ENCODE assay signal across 8 mouse cellular contexts in genomic region chr7:137783954-137784353, GRCm38 (mm10).
A peak's percentile ranks its signal among the peaks of the same experiment; 100 is the strongest.
DNase-seq lines count a peak whose midpoint lies in the region; ATAC-seq lines count a peak whose summit lies in the region.

No protein-coding gene starts in this region.

- no peaks in the 10 kb centered on the region for H3K27me3 ChIP-seq in forebrain, embryonic 11.5 days (ENCODE audit: control insufficient read depth, insufficient read depth, low read length)
- no peaks in the 10 kb centered on the region for H3K27me3 ChIP-seq in forebrain, embryonic 13.5 days
- H3K27me3 ChIP-seq in neural tube, embryonic 15.5 days (replicated peaks) = no peaks in the 10 kb centered on the region

- H3K4me1 ChIP-seq in forebrain, embryonic 11.5 days (replicated peaks; ENCODE audit: control insufficient read depth, insufficient read depth, low read length) = no peaks in the 10 kb centered on the region
- no peaks in the 10 kb centered on the region for H3K4me1 ChIP-seq in forebrain, embryonic 13.5 days
- H3K4me1 ChIP-seq in neural tube, embryonic 15.5 days = no peaks in the 10 kb centered on the region

- no peak overlapping the region for H3K4me2 ChIP-seq in forebrain, embryonic 11.5 days (ENCODE audit: low read depth, low read length, severe bottlenecking)
- no peak overlapping the region for H3K4me2 ChIP-seq in forebrain, embryonic 13.5 days
- H3K4me2 ChIP-seq in neural tube, embryonic 15.5 days = no peak overlapping the region

- no peaks in the 10 kb centered on the region for H3K36me3 ChIP-seq in forebrain, embryonic 11.5 days (ENCODE audit: control insufficient read depth, insufficient read depth, low read length)
- no peaks in the 10 kb centered on the region for H3K36me3 ChIP-seq in forebrain, embryonic 13.5 days (ENCODE audit: poor library complexity, severe bottlenecking)
- H3K36me3 ChIP-seq in neural tube, embryonic 15.5 days = no peaks in the 10 kb centered on the region

- H3K4me3 ChIP-seq in forebrain, embryonic 11.5 days (ENCODE audit: low read depth, low read length) = no peak overlapping the region
- H3K4me3 ChIP-seq in forebrain, embryonic 13.5 days = no peak overlapping the region
- no peak overlapping the region for H3K4me3 ChIP-seq in neural tube, embryonic 15.5 days (replicated peaks)

- H3K9ac ChIP-seq in forebrain, embryonic 11.5 days (ENCODE audit: low read length) = no peak overlapping the region
- H3K9ac ChIP-seq in forebrain, embryonic 13.5 days = no peak overlapping the region
- H3K9ac ChIP-seq in neural tube, embryonic 15.5 days (replicated peaks) = no peak overlapping the region

- intact Hi-C loops in heart, postnatal 36 days (cut with DNase I) = loop anchor here (2.0 to 5.0 kb wide), 2 partner anchors 182 to 305 kb away; no protein-coding TSS in a partner anchor

- no peak for ATAC-seq in forebrain, embryonic 11.5 days (replicated peaks; ENCODE audit: low FRiP score)
- ATAC-seq in forebrain, embryonic 13.5 days = no peak
- no peak for ATAC-seq in neural tube, embryonic 15.5 days (ENCODE audit: low FRiP score)
- ATAC-seq in inflammation-experienced regulatory T-cells, adult 6 months = no peak

- peak; percentile 60 for DNase-seq in forebrain, embryonic 11.5 days (ENCODE audit: low spot score)
- DNase-seq in neural tube, embryonic 10.5 days (ENCODE audit: extremely low spot score, low spot score) = peak; percentile 56
- DNase-seq in adrenal gland, postnatal 14 days = peak; percentile 54
- peak; percentile 12 to 35 for DNase-seq in heart, postnatal 36 days
- DNase-seq in lung, postnatal 14 days = peak; percentile 49

- no peak overlapping the region for H3K27ac ChIP-seq in forebrain, embryonic 11.5 days (ENCODE audit: low read depth, low read length)
- H3K27ac ChIP-seq in forebrain, embryonic 13.5 days = no peak overlapping the region
- no peak overlapping the region for H3K27ac ChIP-seq in neural tube, embryonic 15.5 days (replicated peaks)

- H3K9me3 ChIP-seq in forebrain, embryonic 11.5 days (ENCODE audit: control insufficient read depth, low read length) = no peaks in the 10 kb centered on the region
- no peaks in the 10 kb centered on the region for H3K9me3 ChIP-seq in forebrain, embryonic 13.5 days (replicated peaks)
- H3K9me3 ChIP-seq in neural tube, embryonic 15.5 days (replicated peaks) = no peaks in the 10 kb centered on the region
